Mouse (Mus musculus): ENCODE measurements around the gene Mmp25.

DNA sequence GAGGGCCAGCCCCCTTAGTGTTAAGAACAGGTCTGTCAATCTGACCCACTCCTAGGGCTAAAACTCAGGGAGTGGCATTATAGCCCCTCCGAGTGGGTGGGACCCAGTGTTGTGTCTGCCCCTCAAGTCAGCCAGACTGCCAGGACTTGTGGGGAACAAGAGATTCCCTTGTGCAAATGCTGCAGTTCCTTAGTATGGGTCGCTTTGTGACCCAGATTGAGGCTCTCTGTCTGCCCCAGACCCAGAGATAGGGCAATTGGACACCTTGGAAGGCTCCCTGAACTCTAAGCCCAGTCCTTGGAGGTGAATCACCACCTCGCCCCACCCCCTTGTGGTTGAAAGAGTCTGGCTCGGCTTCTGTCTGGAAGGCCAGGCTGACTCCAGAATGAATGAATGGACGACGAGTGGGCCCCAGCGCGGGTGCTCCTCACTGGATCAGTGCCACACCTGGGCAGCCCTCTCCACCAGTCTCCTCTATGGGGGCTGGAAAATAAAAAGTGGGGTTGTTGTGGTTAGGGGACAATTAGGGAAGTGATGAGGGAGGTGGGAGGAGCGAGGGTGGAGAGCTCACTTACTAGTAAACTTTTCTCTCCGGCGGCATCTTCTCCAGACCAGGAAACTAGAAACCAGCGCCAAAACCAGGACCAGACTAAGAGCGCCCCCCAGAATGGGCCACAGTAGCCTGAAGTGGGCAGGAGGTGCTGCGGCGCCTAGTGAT lies 30.6 kb upstream of the Mmp25 start:
- TF ChIP-seq GATA1 (IDR thresholded peaks at IDR 0.05; ENCODE audit: borderline replicate concordance, low read length), result no peak
- TF ChIP-seq FLI1 (IDR thresholded peaks at IDR 0.05; ENCODE audit: low read length), result no peak
